Mouse (Mus musculus) G1E (cell line): ENCODE results near the gene Hoxd10.

Experiments
- CTCF ChIP-seq: IDR thresholded peaks from 2 replicates; pipeline ENCODE4 v1.5.1; 2012; ENCODE audit warnings: low read depth, low read length, inconsistent platforms, mixed read lengths
- GATA1 ChIP-seq: IDR thresholded peaks from 2 replicates; pipeline ENCODE4 v1.6.1; 2012; ENCODE audit warnings: borderline replicate concordance, low read length, inconsistent platforms, mixed read lengths
- TAL1 ChIP-seq: conservative IDR thresholded peaks from 2 replicates; pipeline ENCODE4 v1.6.1; 2012; ENCODE audit warnings: low read depth, low read length, inconsistent platforms, mixed read lengths

- TF ChIP-seq CTCF: no peak
- no peak for TF ChIP-seq GATA1
- no peak for TF ChIP-seq TAL1
Observed at GRCm38 (mm10) chr2:74691995-74692807, 477 bp downstream of the Hoxd10 start.
